Mouse (Mus musculus) kidney, adult 2 months (tissue): ENCODE measurements around the gene Prim1. TPM values are rescaled to one million over a fixed set of nuclear protein-coding genes. Genes with fewer than 3 reads are reported as not detected.
A peak's percentile ranks its signal among the peaks of the same experiment; 100 is the strongest.
"Not testable (repeated sequence)": the region's sequence is repeated elsewhere in the genome, so short reads cannot be mapped to it uniquely, and the experiment has no call there.

Experiments
- DNase-seq: peaks from one replicate; pipeline ENCODE4 v3.0.0; 2021
- H3K27ac ChIP-seq: fragments of 200-500 bp; 2 replicates; pipeline ENCODE4 v1.5.1; 2012; ENCODE audit warnings: low read depth, low read length, control low read depth, inconsistent platforms; ENCODE audit not compliant: insufficient read depth
- H3K27me3 ChIP-seq: fragments of 200-500 bp; replicated peaks from 2 replicates; pipeline ENCODE4 v1.6.1; 2012; ENCODE audit warnings: mild to moderate bottlenecking, moderate library complexity, low read length, inconsistent platforms; ENCODE audit not compliant: control insufficient read depth, insufficient read depth
- H3K36me3 ChIP-seq: fragments of 200-500 bp; 2 replicates; pipeline ENCODE4 v1.6.1; 2012; ENCODE audit warnings: mild to moderate bottlenecking, moderate library complexity, low read length, inconsistent platforms; ENCODE audit not compliant: control insufficient read depth, insufficient read depth
- H3K4me1 ChIP-seq: fragments of 200-500 bp; 2 replicates; pipeline ENCODE4 v1.6.1; 2011; ENCODE audit warnings: low read length; ENCODE audit not compliant: control insufficient read depth, insufficient read depth
- H3K4me3 ChIP-seq: fragments of 200-500 bp; 2 replicates; pipeline ENCODE4 v1.5.1; 2011; ENCODE audit warnings: mild to moderate bottlenecking, low read depth, low read length, control low read depth; ENCODE audit not compliant: insufficient read depth
- CTCF ChIP-seq: fragments of 200-500 bp; conservative IDR thresholded peaks from 2 replicates; pipeline ENCODE4 v1.5.1; 2011; ENCODE audit warnings: low read depth, mild to moderate bottlenecking, control low read depth, low read length, moderate library complexity, mixed read lengths; ENCODE audit not compliant: insufficient read depth, insufficient read length
- POLR2A ChIP-seq: fragments of 200-500 bp; IDR thresholded peaks from one replicate; pipeline ENCODE4 v1.6.1; 2011; ENCODE audit warnings: low read depth, low read length, control low read depth
- WGBS: fragments of 180-500 bp; shearing (Covaris S2); methylation state at CpG from one replicate; pipeline ENCODE4 v1.1.7; 2018; 5-methylcytosine and 5-hydroxymethylcytosine counted together
- polyA plus RNA-seq: library from polyadenylated mRNA; depleted of rRNA; stranded (reverse); fragments of >200 nt; gene quantifications from 2 replicates; pipeline ENCODE4 v1.2.3, GENCODE M21; 2012

The Prim1 gene
- polyA plus RNA-seq, 1 experiment, result 3.6 TPM

DNA sequence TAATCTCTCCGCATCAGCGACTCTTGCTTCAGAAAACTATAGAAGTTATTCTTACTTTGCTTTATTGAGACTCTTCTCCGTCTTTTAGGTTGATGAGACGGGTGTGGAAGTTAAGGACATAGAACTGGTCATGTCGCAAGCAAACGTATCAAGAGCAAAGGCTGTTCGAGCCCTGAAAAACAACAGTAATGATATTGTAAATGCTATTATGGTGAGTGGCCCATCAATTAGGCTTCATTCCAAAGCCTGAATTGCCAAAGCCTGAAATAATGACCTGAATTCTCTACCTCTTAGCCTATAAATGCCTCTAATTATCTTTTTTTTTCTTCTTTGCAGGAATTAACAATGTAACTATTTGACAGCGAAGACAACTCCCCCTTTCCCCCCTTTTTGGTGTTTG is 33.2 kb downstream of the Prim1 start:
- no peak for DNase-seq
- Histone ChIP-seq H3K4me1 (no peaks in the 10 kb centered on the region), H3K4me3 (no peak overlapping the region), H3K27me3 (no peaks in the 10 kb centered on the region), H3K27ac (no peak overlapping the region), H3K36me3 (peaks cover 15% of the 10 kb centered on the region)
- 95% methylated on average over 8 of the region's 8 CpGs for WGBS
- TF ChIP-seq CTCF (no peak), POLR2A (no peak)

DNA sequence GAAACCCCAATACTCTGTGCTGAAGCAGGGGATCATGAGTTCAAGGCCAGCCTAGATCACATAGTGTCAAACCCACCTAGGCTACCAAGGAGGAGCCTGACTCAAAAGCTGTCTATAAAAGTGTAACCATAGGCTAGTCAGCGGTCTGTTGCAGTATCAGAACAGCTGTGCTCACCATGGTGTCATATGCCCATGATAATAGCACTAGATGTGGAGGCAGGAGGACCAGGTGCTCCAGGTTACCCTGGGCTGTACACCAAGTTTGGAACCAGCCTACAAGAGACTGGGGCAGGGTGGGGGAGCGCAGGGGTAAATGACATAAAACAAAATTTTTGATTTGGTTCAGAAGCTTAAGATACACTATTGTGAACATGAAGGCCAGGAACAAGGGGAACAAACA is 34.8 kb downstream of the Prim1 start:
- TF ChIP-seq CTCF (no peak), POLR2A (no peak)
- no peak overlapping the region for H3K27ac ChIP-seq

DNA sequence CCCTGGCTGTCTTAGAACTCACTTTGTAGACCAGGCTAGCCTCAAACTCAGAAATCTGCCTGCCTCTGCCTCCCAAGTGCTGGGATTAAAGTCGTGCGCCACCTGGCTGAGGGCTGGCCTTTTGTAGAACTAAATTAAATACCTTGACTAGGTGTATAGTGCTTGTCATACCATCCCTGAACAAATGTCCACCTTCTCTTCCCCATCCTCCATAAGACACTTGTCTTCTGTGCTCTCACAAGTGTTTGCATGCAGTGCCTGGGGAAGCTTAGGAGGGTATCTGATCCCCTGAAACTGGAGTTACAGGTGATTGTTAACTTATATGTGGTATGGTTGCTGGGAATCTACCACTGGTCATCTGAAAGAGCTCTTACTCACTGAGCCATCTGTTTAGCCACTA is 35.4 kb downstream of the Prim1 start:
- WGBS, result 89% methylated on average over 2 of the region's 2 CpGs
- no peak for DNase-seq
- no peak overlapping the region for H3K4me3 ChIP-seq
- no peaks in the 10 kb centered on the region for H3K4me1 ChIP-seq
- H3K36me3 ChIP-seq, result peaks cover 13% of the 10 kb centered on the region
- no peaks in the 10 kb centered on the region for H3K27me3 ChIP-seq
- no peak overlapping the region for H3K27ac ChIP-seq
- TF ChIP-seq POLR2A, result no peak
- no peak for TF ChIP-seq CTCF

More for the DNA sequence above, 34.8 kb downstream of the Prim1 start:
- Histone ChIP-seq H3K4me3 (no peak overlapping the region), H3K27me3 (no peaks in the 10 kb centered on the region), H3K4me1 (no peaks in the 10 kb centered on the region), H3K36me3 (peaks cover 13% of the 10 kb centered on the region)
- WGBS, result 100% methylated on average over 2 of the region's 2 CpGs
- no peak for DNase-seq

DNA sequence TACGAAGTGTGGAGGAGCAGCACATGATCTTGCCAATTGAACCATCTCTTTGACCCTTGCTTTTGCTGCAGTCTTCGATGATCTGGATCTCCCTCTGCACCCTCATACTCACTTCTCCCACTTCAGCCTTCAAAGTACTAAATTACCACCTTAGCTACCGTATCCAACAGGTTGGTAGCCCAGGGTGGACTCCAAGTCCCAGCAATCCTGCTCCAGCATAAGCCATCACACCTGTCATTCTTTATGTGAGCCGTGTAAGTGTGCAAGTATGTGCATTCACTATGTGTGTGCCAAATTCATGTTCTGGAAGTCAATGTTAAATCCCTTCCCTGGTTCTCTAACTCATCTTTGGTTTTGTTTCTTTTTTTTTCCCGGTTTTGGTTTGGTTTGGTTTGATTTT is 36.6 kb downstream of the Prim1 start:
- no peaks in the 10 kb centered on the region for H3K27me3 ChIP-seq
- no peak overlapping the region for H3K4me3 ChIP-seq
- no peak overlapping the region for H3K27ac ChIP-seq
- peaks cover 11% of the 10 kb centered on the region for H3K36me3 ChIP-seq
- H3K4me1 ChIP-seq, result no peaks in the 10 kb centered on the region
- no peak for DNase-seq
- TF ChIP-seq CTCF, result no peak
- TF ChIP-seq POLR2A, result no peak
- WGBS, result 93% methylated on average over 5 of the region's 5 CpGs

DNA sequence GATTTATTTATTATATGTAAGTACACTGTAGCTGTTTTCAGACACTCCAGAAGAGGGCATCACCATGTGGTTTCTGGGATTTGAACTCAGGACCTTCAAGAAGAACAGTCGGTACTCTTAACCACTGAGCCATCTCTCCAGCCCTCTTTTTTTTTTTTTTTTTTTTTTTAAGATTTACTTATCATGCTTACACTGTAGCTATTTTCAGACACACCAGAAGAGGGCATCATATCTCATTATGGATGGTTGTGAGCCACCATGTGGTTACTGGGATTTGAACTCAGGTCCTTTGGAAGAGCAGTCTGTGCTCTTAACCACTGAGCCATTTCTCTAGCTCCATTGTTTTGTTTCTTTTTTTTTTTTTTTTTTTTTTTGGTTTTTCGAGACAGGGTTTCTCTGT is 37.2 kb downstream of the Prim1 start:
- 100% methylated on average over 1 of the region's 2 CpGs for WGBS
- not testable (repeated sequence) for H3K27ac ChIP-seq, H3K36me3 ChIP-seq, H3K4me1 ChIP-seq, DNase-seq, H3K4me3 ChIP-seq, H3K27me3 ChIP-seq

DNA sequence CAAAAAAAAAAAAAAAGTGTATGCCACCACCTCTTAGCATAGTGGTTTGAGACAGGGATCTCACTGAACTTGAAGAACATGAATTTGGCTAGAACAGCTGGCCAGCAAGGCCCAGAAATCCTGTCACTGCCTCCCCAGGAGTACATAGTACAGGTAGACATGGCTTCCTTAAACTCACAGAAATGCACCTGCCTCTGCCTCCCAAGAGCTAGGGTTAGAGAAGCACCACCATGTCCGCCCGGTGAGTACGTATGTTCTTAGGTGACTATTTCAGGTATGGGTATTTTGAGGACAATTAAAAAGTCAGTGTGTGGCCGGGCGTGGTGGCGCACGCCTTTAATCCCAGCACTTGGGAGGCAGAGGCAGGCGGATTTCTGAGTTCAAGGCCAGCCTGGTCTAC is 38.0 kb downstream of the Prim1 start:
- Histone ChIP-seq H3K27ac (no peak overlapping the region), H3K27me3 (no peaks in the 10 kb centered on the region), H3K4me3 (no peak overlapping the region), H3K4me1 (peaks cover 3% of the 10 kb centered on the region; the same call in 1 of the 2 replicates), H3K36me3 (peaks cover 10% of the 10 kb centered on the region)
- DNase-seq, result no peak
- WGBS, result 95% methylated on average over 8 of the region's 8 CpGs
- no peak for TF ChIP-seq POLR2A
- no peak for TF ChIP-seq CTCF

DNA sequence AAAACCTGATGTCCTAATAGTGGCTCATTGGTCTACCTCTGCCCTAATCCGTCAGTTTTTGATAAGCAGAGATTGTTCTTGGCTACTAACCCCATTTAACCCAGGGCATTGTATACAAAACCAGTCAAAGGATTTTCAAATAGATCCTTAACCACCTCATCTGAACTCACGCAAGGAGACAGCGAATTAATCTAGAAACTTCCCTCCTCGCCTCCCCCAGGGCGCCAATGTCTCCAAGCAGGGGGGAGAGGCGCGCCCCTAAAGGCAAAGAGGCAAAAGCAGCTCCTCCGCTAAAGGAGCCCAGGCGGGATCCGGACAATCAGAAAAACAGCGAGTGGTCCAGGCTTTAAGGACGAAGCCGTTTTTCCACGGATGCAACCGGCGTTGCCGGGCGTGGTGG is 43.2 kb downstream of the Prim1 start:
- under 1% methylated on average over 18 of the region's 18 CpGs for WGBS

DNA sequence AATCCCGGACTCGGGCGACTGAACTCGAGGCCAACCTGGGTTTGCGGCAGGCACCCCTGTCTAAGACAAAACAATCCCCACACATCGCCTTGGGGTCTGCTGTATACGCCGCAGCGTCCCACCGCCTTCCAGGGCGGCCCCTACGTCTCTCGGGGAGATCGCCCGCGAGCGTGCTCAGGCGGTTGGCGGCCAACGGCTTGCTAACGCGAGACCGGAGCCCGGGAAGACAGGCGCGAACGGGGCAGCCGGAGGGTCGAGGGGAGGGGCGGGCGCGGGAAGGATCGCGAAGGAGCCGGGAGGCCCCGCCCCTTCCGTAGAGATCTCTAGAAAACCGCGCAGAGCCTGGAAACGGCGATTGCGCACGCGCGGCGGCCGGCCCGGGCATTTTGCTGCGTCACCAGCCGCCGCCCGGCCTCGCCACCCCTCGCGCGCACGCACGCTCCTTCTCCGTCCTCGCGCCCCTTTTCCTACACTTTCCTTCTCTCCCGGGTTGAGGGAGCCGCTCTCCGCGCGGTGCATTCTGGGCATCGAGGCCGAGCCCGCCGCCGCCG is 43.7 kb downstream of the Prim1 start, which contains the start of gene Ptges3:
Gene Ptges3 (plus strand): TSS at position 354 of the 551 bp plus-strand sequence.
- no peaks in the 10 kb centered on the region for H3K36me3 ChIP-seq
- peak; percentile 98 for DNase-seq

More for the DNA sequence above, 43.2 kb downstream of the Prim1 start:
- peak overlapping the region; percentile 67 for H3K27ac ChIP-seq
- no peak for TF ChIP-seq CTCF
- H3K4me3 ChIP-seq, result peak overlapping the region; percentile 66
- DNase-seq, result no peak
- peaks cover 8% of the 10 kb centered on the region; the same call in 1 of the 2 replicates for H3K4me1 ChIP-seq
- no peaks in the 10 kb centered on the region for H3K36me3 ChIP-seq
- no peaks in the 10 kb centered on the region for H3K27me3 ChIP-seq

More for the DNA sequence above, 43.7 kb downstream of the Prim1 start, which contains the start of gene Ptges3:
- Histone ChIP-seq H3K27me3 (no peaks in the 10 kb centered on the region), H3K4me3 (peak within 1 kb of the TSS; percentile 66), H3K27ac (peak within 1 kb of the TSS; percentile 82), H3K4me1 (peaks cover 8% of the 10 kb centered on the region; the same call in 1 of the 2 replicates)
- TF ChIP-seq POLR2A (peak; percentile 37), CTCF (no peak)
- WGBS, result under 1% methylated on average over 72 of the region's 72 CpGs
